Mouse (Mus musculus): ENCODE measurements at regions not wholly inside any gene's neighbourhood (a gene's known extent, or its start where the extent isn't known, plus 50 kb on each side); places are given as distances from the start of the nearest gene placed in this dataset.

DNA sequence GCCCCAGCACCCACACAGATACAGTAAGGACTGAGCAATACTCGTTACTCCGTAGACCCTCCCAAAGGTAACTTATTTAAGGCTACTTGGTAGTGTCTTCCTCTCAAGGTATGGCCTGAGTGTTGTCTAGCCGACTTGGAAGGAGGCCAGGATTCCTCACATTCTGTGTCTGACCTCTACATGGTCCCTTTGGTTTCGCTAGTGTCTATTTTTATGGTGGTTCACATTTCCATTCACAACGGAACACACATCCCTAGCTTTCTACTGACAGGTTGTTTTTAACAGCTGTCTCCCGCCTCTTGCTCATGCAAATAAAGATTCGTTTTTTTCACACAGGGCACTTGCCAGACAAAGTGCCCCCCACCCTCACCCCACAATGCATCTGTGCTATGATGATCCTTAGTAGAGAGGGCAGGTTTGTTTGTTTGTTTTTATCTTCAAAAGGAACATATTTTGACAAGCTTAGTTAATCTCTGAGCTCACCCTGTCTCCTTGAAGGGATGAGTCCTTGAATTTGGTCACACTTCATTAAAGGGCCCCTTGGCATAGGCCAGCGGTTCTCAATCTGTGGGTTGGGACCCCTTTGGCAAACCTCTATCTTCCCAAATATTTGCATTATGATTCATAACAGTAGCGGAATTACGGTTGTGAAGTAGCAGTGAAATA is 52.7 kb downstream of the Phlda1 start:
- no peak for DNase-seq (ENCODE audit: extremely low read depth, low read depth, low spot score)

DNA sequence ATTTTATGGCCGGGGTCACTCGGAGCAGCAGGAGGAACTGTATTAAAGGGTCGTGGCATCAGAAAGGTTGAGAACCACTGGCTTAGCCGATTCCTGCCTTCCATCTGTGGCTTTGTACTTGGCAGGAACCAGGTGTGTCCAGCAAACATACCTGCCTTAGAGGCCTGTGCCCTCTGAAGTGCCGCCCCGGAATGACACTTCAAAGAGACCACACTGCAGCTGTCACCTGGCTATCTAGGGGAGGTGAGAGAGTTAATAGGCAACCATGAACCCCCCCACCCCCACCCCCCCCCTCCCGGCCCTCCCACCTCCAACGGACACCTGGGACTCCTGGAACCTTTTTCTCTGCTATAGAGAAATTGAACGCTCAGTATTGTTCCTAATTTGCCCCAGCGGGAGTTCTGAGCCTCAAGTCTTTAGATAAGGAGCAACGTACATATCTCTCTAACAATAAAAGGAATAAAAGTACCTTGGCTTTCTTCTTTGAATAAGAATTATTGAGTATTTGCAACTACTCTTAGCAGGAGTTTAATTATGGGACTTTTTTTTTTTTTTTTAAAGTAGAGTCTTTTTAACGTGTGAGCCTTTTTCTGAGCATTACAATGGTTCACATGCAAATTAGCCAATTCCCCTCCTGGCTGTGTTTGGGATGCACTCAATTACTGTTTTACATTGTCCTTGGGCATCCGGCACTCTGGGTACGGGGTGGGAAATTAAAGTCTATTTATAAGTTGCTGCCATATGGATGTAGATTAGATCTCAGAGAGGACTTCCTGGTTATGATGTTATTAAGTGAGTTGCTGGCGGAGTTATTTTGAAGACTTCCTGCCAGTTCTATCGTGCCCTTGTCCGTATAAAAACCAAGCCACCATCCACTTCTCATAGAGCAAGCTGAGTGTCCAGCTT is 53.5 kb downstream of the Phlda1 start:
- DNase-seq (ENCODE audit: extremely low read depth, low read depth, low spot score), result no peak

DNA sequence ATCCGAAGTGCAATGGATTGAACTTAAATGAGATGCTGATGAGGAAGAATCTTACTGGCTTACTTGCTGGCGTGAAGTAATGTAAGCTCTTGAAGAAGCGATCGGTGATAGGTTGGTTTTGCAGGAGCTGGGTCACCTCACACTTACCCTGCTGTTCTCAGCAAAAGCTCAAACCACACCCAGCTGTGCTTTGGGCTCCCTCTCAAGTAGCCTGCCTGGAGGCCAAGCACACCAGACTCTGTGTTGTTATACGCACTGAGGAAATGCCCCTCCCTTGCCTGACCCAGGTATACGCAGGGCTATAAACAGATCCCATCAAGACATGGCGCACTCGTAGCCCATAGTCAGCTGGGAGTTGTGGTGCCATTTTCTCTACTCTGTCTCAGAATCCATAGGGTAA is 56.5 kb downstream of the Phlda1 start:
- DNase-seq (ENCODE audit: extremely low read depth, low read depth, low spot score), result no peak

DNA sequence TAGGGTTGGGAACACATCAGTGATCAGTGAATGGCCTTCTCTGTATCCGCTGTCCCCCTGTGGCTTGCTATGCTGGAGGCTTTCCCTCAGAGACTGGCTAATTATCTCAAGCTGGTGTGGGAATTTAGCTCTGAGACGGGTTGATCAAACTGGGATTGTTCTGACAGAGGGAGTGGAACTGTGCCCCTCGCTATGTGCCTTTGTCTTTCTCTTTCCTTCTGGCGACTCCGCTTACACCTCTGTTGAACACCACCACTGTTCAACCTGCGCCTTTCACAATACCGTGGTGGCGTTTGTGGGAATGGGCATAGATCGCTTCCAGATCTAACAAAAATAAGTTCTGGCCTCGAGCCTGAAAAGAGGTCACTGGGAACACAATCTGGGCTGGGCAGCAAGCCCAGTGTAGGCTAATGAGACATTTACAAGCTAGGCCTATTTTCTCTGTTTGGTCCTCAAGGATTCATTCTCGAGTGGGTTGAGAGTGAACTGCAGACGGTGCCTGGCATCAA is 60.8 kb downstream of the Phlda1 start:
- no peak for DNase-seq (ENCODE audit: extremely low read depth, low read depth, low spot score)

DNA sequence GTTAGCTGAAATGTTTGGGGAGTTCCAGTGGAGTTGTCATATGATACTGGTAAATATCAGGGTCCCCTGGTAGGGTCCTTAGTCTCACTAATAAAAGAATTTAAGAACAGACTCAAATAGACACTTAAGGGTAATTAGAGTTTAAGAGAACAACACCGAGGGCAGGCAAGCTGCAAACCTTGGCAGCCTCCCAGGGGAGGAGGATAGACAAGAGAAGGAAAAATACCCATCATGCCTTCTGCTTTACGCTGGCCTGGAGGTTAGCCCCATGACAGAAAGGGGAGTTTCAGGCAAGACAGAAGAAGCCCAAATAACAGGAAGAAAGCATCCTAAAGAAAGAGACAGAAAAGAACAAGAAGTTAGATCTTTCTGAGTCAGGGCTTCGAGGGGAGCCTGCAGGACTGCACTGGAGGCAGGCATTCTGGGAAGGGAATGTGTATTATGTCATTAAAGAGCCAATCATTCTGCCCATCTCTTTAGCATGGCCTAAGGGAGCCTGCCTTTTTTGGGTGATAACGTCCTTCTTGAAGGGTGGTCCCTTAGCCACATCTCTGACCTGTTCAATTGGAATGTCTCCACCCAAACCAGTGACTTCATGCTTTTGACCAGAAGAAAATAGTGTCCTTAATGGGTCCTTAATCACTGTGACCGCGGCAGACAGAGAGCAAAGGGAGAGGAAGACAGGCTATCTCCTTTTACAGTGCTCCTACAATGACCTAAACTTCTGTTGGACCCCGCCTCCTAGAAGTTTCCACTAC is 64.6 kb downstream of the Phlda1 start:
- DNase-seq (ENCODE audit: extremely low read depth, low read depth, low spot score), result no peak

DNA sequence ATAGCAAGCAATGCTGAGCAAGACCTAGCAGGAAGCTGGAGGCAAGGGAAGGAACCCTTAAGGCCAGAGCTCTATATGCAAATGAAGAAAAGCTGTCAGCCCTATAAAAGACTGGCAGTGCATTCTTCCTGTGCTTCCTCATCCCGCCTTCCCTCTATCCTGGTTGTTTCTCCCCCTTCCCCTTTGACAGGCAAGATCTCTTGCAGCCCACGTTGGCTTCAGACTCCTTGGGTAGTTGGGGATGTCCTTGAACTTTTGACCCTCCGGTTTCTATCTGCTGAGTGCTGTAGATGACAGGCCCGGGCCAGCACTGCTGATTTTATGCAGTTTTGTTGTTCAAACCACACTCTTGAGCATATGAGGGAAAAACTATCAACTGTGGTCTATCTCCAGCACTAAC is 68.1 kb downstream of the Phlda1 start:
- no peak for DNase-seq (ENCODE audit: extremely low read depth, low read depth, low spot score)

DNA sequence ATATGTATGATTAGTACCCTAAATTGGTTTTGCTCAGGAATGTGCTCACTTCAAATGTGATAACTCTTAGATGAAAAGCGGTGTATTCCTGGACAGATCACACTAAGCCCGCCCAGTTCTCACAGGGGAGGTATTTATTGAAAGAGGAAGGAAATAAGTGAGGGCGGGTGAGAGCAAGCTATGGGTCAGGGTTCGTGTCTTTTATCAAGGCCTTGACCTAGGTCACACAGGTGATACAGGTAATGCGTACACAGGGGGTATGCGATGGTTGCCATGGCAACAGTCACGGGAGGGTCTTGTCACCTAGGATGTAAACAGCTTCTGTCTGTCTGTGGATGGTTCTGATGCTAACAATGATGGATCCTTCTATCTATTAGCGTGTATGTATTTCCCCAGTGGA is 68.7 kb downstream of the Phlda1 start:
- DNase-seq (ENCODE audit: extremely low read depth, low read depth, low spot score), result no peak

DNA sequence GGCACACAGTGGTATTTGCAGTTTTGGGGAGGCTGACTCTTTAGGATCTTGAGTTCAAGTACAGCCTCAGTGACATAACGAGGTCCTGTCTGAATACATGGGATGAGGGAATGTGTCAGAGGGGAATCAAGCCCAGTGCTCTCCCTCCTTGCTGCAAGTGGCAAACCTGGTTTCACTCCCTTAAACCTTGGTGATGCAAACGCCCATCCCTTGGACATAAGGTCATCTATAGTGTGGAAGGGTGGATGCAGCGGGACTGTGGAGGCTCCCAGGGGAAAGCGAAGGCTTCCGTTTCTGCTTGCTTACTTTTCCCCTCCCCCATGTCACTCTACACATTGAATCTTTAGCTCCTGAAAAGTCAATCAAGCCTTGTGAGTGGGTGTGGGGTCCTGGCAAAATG is 69.2 kb downstream of the Phlda1 start:
- DNase-seq (ENCODE audit: extremely low read depth, low read depth, low spot score), result no peak

DNA sequence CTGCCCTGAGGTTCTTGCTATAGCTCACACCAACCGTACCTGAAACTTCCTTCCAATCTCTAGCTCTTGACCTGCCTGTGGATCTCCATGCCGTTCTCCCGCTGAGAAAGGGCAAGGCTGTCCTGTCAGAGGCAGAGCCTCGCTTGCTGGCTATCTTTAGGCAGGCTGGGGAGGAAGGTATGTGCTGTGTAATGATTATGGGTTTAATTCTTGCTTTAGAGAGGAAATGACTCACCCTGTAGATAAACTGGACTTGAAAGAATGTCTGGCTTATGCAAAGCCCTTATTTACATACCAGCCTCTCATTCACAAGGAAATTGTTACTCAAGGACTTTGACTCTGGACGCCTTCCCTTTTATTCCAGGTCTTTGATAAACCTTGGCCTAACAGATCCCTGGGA is 69.8 kb downstream of the Phlda1 start:
- DNase-seq (ENCODE audit: extremely low read depth, low read depth, low spot score), result peak; percentile 28

DNA sequence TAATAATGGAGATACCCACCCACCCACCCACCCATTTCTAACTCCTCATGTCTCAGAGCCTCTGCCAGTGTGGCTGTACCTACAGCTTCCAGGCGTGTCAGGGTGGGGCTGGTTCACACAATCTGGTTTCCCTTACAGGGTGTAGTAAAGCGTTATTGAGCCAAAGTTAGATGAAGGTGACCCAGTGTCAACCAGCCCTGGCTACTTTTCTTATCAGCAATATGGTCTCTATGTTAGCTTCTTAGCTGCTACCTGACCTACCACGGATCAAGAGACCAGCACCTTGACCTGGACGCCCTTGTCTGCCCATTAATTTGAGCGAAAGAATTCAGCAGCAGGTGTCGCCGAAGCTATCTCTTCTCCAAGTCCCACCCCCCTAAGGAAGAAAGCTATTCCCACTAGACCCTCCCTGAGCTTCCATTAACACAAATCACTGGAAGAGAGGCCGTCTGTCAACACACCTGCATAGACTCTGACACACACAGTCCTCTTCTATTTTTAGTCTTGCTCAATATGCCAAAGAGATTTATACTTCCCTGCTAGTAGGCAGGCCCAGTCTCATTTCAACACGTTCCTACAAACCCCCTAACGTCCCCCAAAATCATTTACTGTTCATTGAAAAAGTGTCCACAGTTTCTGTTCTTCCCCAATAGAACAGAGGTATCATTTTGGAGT is 70.4 kb downstream of the Phlda1 start:
- DNase-seq (ENCODE audit: extremely low read depth, low read depth, low spot score), result no peak

DNA sequence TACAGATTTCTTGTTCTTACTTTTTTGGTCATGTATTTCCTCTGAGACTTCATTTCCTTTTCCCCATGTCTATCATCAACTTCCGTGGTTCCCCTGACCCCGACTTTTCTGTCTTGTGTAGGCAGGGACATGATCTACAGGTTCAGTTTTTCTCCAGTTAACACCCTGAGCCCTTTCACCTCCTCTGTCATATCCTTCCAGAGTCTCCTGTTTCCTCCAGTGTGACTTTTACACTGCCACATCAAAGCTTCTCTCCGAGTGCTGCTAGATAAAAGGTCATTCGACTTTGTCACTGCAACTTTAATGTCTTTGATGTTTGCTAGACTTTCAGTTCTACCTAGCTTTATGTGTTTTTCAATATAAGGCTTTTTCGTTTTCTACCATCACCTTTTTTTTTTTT is 72.5 kb downstream of the Phlda1 start:
- DNase-seq (ENCODE audit: extremely low read depth, low read depth, low spot score), result no peak

DNA sequence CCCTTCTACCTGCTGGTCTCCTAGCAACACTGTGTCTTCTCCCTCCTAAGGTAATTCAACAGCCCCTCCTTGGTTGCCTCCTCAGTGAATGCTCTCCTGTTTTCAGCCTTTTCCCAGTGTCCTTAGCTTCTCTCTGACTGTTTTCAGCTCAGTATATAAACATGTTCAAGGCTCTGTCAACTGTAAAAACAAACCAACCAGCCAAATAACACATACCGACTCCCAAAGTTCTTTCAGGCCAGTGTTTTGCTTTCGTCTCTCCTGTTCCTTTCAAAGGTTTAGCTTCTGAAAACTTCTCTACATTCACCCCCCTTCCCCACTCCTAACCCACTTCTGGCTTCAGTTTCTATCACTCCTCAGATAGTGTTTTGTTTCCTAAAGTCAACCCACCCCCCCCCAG is 73.4 kb downstream of the Phlda1 start:
- DNase-seq (ENCODE audit: extremely low read depth, low read depth, low spot score), result no peak

DNA sequence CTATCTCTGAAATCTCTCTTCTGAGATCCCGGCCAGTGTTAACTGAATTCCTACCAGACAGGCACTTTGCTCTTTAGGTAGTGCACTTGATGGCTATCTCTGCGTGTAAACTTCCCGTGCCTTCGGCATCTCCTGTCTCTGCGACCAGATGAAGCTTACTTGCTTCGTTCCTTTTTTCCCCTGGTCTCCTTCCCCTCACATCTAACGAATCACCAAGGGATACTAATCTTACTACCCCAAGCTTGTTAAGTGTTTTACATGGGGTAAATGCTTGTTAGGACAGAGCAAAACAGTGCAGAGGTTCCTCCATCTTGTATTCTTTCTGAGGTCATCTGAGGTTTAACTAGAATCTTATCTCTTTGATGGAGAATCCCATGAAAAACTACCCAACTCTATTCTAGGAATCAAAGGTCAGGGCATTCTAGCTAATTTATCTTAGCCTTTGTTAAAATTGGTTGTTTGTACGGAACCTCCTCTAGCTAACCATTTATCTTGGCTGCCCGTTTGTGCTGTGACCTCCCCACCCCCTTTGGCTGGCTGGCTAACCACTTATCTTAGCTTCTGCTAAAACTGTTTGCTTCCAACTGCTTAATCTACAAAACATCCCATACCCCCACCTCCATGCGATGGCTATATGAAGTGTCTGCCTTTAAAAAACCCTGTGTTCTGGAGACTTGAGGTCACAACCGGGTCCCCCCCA is 74.5 kb downstream of the Phlda1 start:
- DNase-seq (ENCODE audit: extremely low read depth, low read depth, low spot score), result no peak

DNA sequence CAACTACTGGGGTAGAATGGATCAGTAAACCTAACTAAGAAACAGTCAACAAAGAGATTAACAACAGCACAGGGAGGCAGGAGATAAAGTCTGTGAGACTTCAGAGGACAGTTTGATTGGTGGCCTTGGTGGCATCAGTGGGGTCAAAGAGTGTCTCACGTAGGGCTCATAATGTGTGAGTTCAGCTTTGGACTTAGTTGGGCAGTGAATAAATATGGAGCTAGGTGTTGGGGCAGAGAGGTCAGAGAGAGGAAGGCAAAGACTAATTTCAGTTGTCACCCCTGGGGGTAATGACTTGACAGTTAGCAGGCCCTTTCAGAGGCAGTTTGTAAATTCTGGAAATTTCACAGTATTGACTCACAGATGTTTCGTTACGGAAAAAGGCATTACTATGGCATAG is 75.8 kb downstream of the Phlda1 start:
- no peak for DNase-seq (ENCODE audit: extremely low read depth, low read depth, low spot score)

DNA sequence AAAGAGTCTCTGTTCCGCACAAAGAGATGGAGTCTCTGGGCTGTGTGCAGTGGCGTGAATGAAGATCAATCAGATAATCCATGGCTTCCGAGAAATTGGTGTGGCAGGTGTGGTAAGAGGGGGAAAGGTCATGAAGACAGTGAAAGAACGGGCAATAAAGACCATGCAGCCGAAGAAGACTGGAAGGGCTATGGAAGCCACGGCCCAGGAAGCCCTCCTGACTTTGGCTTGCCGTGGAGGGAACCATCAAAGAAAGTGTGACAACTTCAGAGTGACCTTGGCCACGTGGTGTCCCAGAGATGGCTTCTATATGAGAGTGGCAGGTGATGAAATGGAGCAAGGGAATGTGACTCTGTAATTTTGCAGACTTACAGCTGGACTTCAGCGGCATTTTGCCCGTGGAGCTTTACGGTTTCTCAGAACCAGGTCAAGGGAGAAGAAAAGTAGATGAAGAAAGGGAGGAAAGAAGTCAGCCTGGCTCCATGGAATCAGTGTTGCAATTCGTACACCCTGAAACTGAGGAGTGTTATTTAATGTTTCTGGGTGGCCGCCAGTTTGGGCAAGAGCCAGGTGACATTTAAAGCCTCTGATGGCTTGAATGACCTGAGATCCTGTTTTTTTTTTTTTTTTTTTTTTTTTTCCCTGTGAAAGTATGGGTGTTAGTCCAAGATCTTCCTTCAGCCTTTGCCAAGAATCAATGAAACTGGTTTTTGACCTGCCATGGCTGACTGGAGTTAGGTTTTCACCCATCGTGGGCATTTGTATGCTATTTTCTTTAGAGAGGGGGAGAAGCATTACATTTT is 76.4 kb downstream of the Phlda1 start:
- peak; percentile 84 for DNase-seq (ENCODE audit: extremely low read depth, low read depth, low spot score)

DNA sequence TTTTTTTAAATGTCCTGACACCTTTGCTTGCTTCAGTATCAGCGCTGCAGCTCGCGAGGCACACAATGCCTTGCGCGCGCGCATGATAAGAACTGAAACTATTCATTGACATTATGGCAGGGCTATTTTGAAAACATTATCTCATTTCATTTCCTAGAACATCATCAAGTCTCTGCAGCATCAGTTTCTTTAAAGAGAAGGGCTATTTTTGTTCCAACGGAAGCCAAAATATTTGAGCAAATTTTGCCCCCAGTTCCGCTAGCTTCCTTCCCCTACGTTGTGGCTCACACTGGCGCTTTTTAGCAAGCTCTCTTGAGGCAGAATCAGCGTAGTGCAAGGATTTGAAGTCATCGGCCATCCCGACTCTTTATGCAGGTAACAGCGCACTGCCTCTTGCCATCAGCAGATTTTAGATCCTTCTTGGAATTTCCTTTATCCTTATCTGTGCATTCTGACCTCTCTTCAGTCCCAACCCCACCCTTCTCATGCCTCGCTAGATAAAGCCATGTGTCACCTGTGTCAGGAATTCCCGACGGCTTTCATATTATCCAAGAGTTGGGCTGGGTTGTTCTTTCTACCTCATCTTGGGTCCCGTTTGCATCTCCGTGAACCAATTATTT is 77.1 kb downstream of the Phlda1 start:
- no peak for DNase-seq (ENCODE audit: extremely low read depth, low read depth, low spot score)

DNA sequence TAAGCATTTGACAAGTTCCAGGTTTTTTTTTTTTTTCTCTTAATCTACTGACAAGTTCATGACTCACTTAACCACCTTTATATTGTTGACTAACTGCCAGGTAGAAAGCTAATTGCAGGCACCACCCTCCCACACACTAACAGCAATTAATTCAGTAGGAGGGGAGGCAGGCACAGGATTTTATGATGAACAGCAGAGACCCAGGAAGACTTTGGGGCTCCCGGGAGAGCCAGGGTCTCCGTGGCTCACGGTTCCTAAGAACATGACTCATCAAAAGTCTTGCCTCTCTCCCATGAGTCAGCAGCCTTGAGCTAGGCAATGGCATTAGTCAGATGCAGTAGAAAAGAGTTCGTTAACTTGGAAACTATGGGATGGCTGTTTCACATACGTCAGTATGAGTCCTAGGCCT is 77.7 kb downstream of the Phlda1 start:
- no peak for DNase-seq (ENCODE audit: extremely low read depth, low read depth, low spot score)

DNA sequence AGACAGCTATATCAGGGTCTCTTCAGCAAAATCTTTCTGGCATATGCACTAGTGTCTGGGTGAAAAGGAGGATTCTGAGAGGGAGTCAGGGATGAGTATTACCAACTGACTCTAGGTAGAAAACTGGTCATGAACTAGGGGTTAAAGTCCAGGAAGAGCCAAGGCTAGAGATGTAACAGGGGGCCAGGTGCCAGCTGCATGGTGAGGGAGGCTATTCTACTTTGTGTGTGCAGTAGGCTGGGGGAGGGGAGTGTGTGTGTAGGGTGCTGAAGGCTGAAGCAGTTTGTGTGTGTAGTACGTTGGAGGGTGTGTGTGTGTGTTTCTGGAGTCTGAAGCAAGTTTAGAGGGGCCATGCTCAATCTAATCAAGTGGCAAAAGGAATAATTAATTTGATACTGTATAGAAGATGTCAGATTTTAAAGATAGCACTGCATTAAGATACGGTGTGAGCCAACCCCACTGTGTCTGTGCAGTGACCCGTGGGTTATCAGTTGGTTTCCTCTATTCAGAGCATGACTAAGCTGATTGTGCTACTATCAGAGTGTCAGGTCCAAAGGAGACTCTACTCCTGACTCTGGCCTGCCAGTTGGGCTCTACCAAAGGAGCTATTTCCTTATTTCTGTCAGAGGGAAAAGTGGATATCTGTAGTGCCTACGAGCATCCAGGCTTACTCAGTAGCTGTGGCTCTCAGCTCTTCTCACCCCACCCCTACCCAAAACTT is 82.0 kb downstream of the Phlda1 start:
- DNase-seq (ENCODE audit: extremely low read depth, low read depth, low spot score), result no peak

DNA sequence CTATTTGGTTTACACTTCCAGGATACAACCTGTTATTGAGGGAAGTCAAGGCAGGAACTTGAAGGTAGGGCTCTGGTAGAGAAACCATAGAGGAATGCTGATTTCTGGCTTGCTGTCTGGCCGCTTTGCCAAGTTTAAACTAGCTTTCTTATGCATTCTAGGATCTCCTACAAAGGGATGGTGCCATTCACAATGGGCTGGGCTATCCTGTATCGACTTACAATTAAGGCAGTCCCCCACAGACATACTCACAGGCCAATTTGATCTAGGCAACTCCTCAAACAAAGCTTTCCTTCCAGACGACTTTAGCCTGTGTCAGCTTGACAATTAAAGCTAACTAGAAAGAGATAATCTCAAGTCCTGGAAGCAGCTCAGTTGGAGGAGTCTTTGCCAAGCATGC is 83.1 kb downstream of the Phlda1 start:
- DNase-seq (ENCODE audit: extremely low read depth, low read depth, low spot score), result no peak

Data from fat pad, adult 2 months (tissue).